Mouse (Mus musculus) splenic B cell, adult 2 months (primary cell): ENCODE data around the gene Spsb1.

ENCODE experiments used
- DNase-seq: peaks from one replicate; pipeline ENCODE4 v3.0.0-alpha.2; 2011; ENCODE audit warnings: low read depth, low spot score
- H3K27me3 ChIP-seq: 2 replicates; pipeline ENCODE4 v1.6.1; 2012; ENCODE audit warnings: mild to moderate bottlenecking, low read length, moderate library complexity, mixed read lengths; ENCODE audit not compliant: control insufficient read depth, poor library complexity, insufficient read depth, severe bottlenecking
- H3K36me3 ChIP-seq: 2 replicates; pipeline ENCODE4 v1.6.1; 2012; ENCODE audit warnings: mild to moderate bottlenecking, low read length, moderate library complexity, mixed read lengths; ENCODE audit not compliant: control insufficient read depth, poor library complexity, insufficient read depth, severe bottlenecking

The Spsb1 gene

GRCm38 (mm10) chr4:149864395-149864794 lies 90.4 kb downstream of the Spsb1 start:
- no peaks in the 10 kb centered on the region for H3K27me3 ChIP-seq
- no peak for DNase-seq
- no peaks in the 10 kb centered on the region for H3K36me3 ChIP-seq

DNA sequence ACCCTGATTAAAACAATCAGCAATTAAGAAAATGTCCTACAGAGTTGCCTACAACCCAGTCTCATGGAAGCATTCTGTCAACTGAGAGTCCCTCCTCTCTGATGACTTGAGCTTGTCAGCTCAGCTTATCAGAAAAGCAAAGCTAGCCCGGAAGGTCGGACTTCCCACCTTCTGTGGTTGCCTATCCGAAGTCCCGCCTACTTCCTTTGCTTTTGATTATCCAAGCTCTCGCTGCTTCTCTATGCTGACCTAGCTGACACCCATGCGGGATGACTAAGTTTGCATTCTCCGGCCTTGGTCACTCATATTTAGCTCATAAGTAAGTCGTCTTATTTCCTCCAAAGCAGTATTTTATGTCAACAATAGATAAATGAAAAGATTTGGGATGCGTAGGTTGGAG lies 91.3 kb downstream of the Spsb1 start:
- Histone ChIP-seq H3K36me3 (no peaks in the 10 kb centered on the region), H3K27me3 (no peaks in the 10 kb centered on the region)
- DNase-seq = no peak

DNA sequence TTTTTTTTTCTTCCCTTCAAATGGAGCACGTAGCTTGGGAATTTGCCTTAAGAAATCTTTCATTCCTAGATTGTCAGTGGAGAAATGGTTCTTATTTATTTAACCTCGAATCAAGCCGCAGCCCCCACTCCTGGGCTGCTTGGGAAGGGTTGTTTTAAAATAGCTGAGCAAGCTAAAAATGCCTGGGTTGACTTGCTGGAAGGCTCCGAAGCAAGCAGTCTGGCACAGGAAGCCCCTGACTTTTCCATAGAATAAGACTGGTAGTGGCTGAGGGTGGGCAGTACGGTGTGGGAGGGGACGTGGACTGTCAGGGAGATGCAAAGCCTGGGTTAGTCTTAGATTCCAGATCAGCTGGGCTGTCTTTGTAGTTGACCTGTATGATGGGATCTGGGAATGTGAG lies 94.5 kb downstream of the Spsb1 start:
- no peak for DNase-seq
- no peaks in the 10 kb centered on the region for H3K36me3 ChIP-seq
- H3K27me3 ChIP-seq = no peaks in the 10 kb centered on the region

DNA sequence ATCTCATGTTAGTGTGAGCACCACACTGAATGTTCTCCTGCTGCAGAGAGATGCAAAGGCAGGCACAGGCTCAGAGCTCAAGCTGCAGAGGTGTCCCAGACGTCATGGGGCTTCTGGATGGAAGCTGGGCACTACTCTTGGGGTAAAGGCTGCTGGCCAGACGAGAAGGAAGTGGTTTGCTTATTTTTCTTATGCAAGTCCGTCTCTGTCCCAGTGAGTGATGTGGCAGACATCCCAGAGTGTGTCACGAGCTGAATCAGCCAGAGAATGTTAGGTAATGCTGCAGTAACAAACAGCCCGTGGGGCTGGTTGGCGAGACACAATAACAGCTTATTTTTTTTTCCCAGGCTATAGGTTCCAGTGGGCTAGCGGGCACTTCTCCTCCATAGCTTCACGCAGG lies 96.3 kb downstream of the Spsb1 start:
- Histone ChIP-seq H3K36me3 (no peaks in the 10 kb centered on the region), H3K27me3 (no peaks in the 10 kb centered on the region)
- no peak for DNase-seq

DNA sequence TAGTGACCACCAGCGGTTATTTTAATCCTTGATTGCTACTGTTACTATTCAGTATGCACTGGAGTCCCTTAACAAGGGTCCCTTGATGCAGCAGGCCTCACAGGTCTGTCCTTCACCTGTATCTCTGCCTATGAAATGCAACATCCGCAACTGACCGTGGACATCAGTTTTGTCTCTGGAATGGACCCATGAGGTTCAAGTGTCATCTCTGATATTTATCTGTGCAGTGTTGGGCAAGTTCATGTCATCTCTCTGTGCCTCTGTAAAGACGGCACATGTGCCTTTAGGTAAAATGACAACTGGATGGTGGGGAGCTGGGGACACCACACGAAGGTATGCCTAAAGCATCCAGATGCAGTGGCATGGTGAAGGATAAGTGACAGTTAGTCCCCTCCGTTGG lies 96.7 kb downstream of the Spsb1 start:
- DNase-seq = no peak
- H3K36me3 ChIP-seq = no peaks in the 10 kb centered on the region

DNA sequence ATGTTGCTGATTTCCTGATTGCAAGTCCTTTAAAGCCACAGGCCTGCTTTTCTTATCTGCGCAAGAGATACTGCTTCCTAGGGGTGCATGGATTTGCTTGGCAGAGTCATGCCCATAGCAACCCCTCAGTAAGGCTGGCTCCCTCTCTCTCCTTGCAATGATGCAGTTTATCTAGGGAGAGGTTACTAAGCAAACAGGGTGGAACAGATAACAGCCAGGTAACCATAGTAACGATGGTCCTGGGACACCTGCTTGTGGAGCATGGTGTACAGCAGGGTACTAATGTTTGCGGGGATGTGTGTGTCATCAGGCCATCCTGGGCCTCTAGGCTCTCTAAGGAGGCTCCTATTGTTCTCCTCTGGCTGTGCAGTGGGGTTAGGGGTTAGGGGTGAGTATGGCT lies 97.2 kb downstream of the Spsb1 start:
- H3K36me3 ChIP-seq = no peaks in the 10 kb centered on the region
- no peak for DNase-seq
- H3K27me3 ChIP-seq = no peaks in the 10 kb centered on the region

More for the DNA sequence above, 96.7 kb downstream of the Spsb1 start:
- H3K27me3 ChIP-seq = no peaks in the 10 kb centered on the region

- Histone ChIP-seq H3K27me3 (no peaks in the 10 kb centered on the region), H3K36me3 (no peaks in the 10 kb centered on the region)
- peak; percentile 89 for DNase-seq
Observed at GRCm38 (mm10) chr4:149855892-149856807, 98.7 kb downstream of the Spsb1 start.

GRCm38 (mm10) chr4:149855180-149855891 lies 99.5 kb downstream of the Spsb1 start:
- no peak for DNase-seq
- Histone ChIP-seq H3K27me3 (no peaks in the 10 kb centered on the region), H3K36me3 (no peaks in the 10 kb centered on the region)

DNA sequence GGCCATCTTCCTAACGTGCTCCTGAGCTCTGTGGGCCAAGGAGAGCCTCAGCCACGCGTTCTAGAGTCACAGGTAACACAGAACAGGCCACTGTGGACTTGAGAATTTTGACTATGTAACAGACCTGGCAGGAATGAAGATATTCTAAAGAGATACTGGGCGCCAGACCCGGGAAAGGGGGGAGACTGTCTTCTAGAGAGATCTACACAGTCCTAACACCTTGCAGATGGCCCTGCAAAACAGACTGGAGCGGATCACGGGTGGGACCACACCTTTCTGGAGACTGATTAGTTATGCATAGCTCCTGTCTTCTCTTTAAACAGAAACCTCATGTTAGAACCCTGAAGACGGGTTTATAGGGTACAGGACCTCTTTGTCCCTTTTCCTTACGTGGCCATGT lies 100.1 kb downstream of the Spsb1 start:
- peak; percentile 42 for DNase-seq
- H3K27me3 ChIP-seq = no peaks in the 10 kb centered on the region
- H3K36me3 ChIP-seq = no peaks in the 10 kb centered on the region

DNA sequence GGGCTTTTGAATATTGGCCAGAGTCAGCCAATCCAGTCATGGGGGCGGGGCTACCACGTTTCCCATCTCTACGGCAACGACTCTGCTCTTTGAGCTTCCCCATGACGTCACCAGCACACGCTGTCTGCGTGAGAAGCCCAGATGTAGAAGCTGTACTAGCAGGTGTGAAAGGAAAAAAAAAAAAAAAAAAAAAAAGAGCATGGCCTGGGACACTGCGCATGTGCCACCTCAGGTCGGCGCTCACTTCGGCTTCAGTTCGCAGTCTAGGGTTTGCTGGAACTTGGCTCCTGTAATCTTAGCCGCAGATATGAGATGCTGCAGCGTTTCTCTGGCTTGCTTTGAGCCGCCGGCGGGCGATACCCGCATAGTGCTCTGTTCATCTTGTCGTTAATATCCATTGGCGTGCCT lies 100.5 kb downstream of the Spsb1 start:
- Histone ChIP-seq H3K27me3 (no peaks in the 10 kb centered on the region), H3K36me3 (no peaks in the 10 kb centered on the region)
- peak; percentile 96 for DNase-seq

GRCm38 (mm10) chr4:149853698-149854284 lies 101.1 kb downstream of the Spsb1 start:
- DNase-seq = no peak
- H3K36me3 ChIP-seq = no peaks in the 10 kb centered on the region
- H3K27me3 ChIP-seq = no peaks in the 10 kb centered on the region

GRCm38 (mm10) chr4:149851554-149851953 lies 103.3 kb downstream of the Spsb1 start:
- H3K36me3 ChIP-seq = no peaks in the 10 kb centered on the region
- DNase-seq = no peak
- no peaks in the 10 kb centered on the region for H3K27me3 ChIP-seq

GRCm38 (mm10) chr4:149850674-149851073 lies 104.2 kb downstream of the Spsb1 start:
- no peak for DNase-seq
- no peaks in the 10 kb centered on the region for H3K36me3 ChIP-seq
- no peaks in the 10 kb centered on the region for H3K27me3 ChIP-seq

DNA sequence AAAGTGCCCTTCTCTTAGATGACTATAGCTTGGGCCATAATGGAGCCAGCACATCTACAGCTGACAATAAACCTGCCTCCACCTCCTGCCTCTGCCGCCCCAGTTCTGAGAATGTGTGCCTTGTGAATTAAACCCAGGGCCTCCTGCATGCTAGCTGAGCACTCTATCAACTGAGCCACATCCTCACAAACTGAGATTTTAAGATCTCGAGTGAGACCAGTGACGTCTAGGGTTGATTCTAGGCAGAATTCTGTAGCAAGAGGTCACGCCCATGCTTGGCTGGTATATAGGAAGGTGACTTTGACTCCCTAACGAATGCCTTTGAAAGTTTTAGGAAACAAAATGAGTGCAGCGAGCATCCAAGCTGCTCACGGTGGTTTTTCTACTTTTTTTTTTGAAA lies 104.8 kb downstream of the Spsb1 start:
- no peak for DNase-seq

GRCm38 (mm10) chr4:149849035-149849434 lies 105.8 kb downstream of the Spsb1 start:
- H3K36me3 ChIP-seq = no peaks in the 10 kb centered on the region
- no peaks in the 10 kb centered on the region for H3K27me3 ChIP-seq
- no peak for DNase-seq

More for the DNA sequence above, 104.8 kb downstream of the Spsb1 start:
- Histone ChIP-seq H3K36me3 (no peaks in the 10 kb centered on the region), H3K27me3 (no peaks in the 10 kb centered on the region)
